Mouse (Mus musculus) MEL (cell line): ENCODE results near the gene Sec11a. TPM values are rescaled to one million over a fixed set of nuclear protein-coding genes. Genes with fewer than 3 reads are reported as not detected.

Experiments
- DNase-seq: peaks from one replicate; pipeline ENCODE4 v3.0.0; 2011; ENCODE audit warnings: low read depth, low spot score
- H3K27ac ChIP-seq: 2 replicates; pipeline ENCODE4 v1.5.1; 2012; ENCODE audit warnings: low read depth, mild to moderate bottlenecking, control low read depth, low read length, moderate library complexity; ENCODE audit not compliant: control insufficient read depth
- H3K27me3 ChIP-seq, 2 experiments: fragments of 150-350 bp in 1 of 2; sonication (generic) in 1 of 2; 2 replicates each; pipeline ENCODE4 v1.6.1; 2012; ENCODE audit warnings: low read length in 2 of 2, mild to moderate bottlenecking in 2 of 2, improper control_type of control experiment in 1 of 2, moderate library complexity in 1 of 2; ENCODE audit not compliant: insufficient read depth in 2 of 2, control insufficient read depth in 1 of 2
- H3K36me3 ChIP-seq, 2 experiments: 2 replicates each; pipeline ENCODE4 v1.6.1; 2012 to 2014; ENCODE audit warnings: low read length in 2 of 2, improper control_type of control experiment in 1 of 2, inconsistent platforms in 1 of 2, mild to moderate bottlenecking in 1 of 2; ENCODE audit not compliant: insufficient read depth in 2 of 2, control insufficient read depth in 1 of 2
- H3K4me1 ChIP-seq, 2 experiments: fragments of 150-350 bp in 1 of 2; sonication (generic) in 1 of 2; 2 replicates each; pipeline ENCODE4 v1.6.1; 2012; ENCODE audit warnings: low read length in 2 of 2, improper control_type of control experiment in 1 of 2, mild to moderate bottlenecking in 1 of 2; ENCODE audit not compliant: insufficient read depth in 2 of 2, control insufficient read depth in 1 of 2
- H3K4me3 ChIP-seq, 2 experiments: fragments of 150-350 bp in 1 of 2; sonication (generic) in 1 of 2; 2 replicates each; pipeline ENCODE4 v1.5.1; 2012; ENCODE audit warnings: low read depth in 2 of 2, low read length in 2 of 2, mild to moderate bottlenecking in 2 of 2, moderate library complexity in 2 of 2, control low read depth in 1 of 2, improper control_type of control experiment in 1 of 2; ENCODE audit not compliant: control insufficient read depth in 1 of 2, insufficient read depth in 1 of 2
- H3K79me2 ChIP-seq: 2 replicates; pipeline ENCODE4 v1.6.1; 2012; ENCODE audit warnings: mild to moderate bottlenecking, low read length, moderate library complexity; ENCODE audit not compliant: control insufficient read depth, poor library complexity, insufficient read depth
- H3K9ac ChIP-seq: 2 replicates; pipeline ENCODE4 v1.6.1; 2012; ENCODE audit warnings: low read depth, mild to moderate bottlenecking, control low read depth, low read length, moderate library complexity; ENCODE audit not compliant: control insufficient read depth, poor library complexity, severe bottlenecking
- H3K9me3 ChIP-seq: fragments of 150-350 bp; sonication (generic); replicated peaks from 2 replicates; pipeline ENCODE4 v1.6.1; 2012; ENCODE audit warnings: mild to moderate bottlenecking, low read length, improper control_type of control experiment, moderate library complexity; ENCODE audit not compliant: insufficient read depth
- BHLHE40 ChIP-seq: IDR thresholded peaks from 2 replicates; pipeline ENCODE4 v1.6.1; 2012; ENCODE audit warnings: low read depth, mild to moderate bottlenecking, inconsistent platforms, low read length, improper control_type of control experiment, borderline replicate concordance
- CHD2 ChIP-seq: IDR thresholded peaks from 2 replicates; pipeline ENCODE4 v1.6.1; 2011; ENCODE audit warnings: low read length, improper control_type of control experiment
- GATA1 ChIP-seq: IDR thresholded peaks from 2 replicates; pipeline ENCODE4 v1.6.1; 2011; ENCODE audit warnings: low read depth, low read length, improper control_type of control experiment
- HCFC1 ChIP-seq: IDR thresholded peaks from 2 replicates; pipeline ENCODE4 v1.6.1; 2012; ENCODE audit warnings: low read depth, mild to moderate bottlenecking, inconsistent platforms, low read length, improper control_type of control experiment, moderate library complexity
- JUND ChIP-seq: IDR thresholded peaks from 2 replicates; pipeline ENCODE4 v1.6.1; 2011; ENCODE audit warnings: low read depth, mild to moderate bottlenecking, improper control_type of control experiment, low read length
- MAFK ChIP-seq: IDR thresholded peaks from 2 replicates; pipeline ENCODE4 v1.6.1; 2011; ENCODE audit warnings: low read depth, mild to moderate bottlenecking, low read length, improper control_type of control experiment, borderline replicate concordance
- MAZ ChIP-seq: IDR thresholded peaks from 2 replicates; pipeline ENCODE4 v1.6.1; 2012; ENCODE audit warnings: low read depth, mild to moderate bottlenecking, inconsistent platforms, low read length, improper control_type of control experiment
- MEF2A ChIP-seq: IDR thresholded peaks from 2 replicates; pipeline ENCODE4 v1.6.1; 2014; ENCODE audit warnings: low read depth, mild to moderate bottlenecking, inconsistent platforms, low read length, improper control_type of control experiment; ENCODE audit not compliant: poor library complexity, insufficient replicate concordance, severe bottlenecking; ENCODE audit errors: extremely low read depth
- MYB ChIP-seq: IDR thresholded peaks from 2 replicates; pipeline ENCODE4 v1.6.1; 2011; ENCODE audit warnings: mild to moderate bottlenecking, low read depth, low read length, improper control_type of control experiment
- MYC ChIP-seq: IDR thresholded peaks from 2 replicates; pipeline ENCODE4 v1.6.1; 2011; ENCODE audit warnings: low read depth, mild to moderate bottlenecking, low read length, improper control_type of control experiment, moderate library complexity
- POLR2A ChIP-seq, 2 experiments: IDR thresholded peaks; 2 replicates each; pipeline ENCODE4 v1.6.1; 2011 to 2012; ENCODE audit warnings: low read length in 2 of 2, mild to moderate bottlenecking in 2 of 2, control low read depth in 1 of 2, improper control_type of control experiment in 1 of 2, low read depth in 1 of 2, moderate library complexity in 1 of 2; ENCODE audit not compliant: control insufficient read depth in 1 of 2, insufficient read depth in 1 of 2, poor library complexity in 1 of 2
- POLR2AphosphoS5 ChIP-seq: IDR thresholded peaks from 2 replicates; pipeline ENCODE4 v1.6.1; 2012; ENCODE audit warnings: low read depth, borderline replicate concordance, mild to moderate bottlenecking, inconsistent platforms, low read length, moderate library complexity, mixed read lengths
- UBTF ChIP-seq: IDR thresholded peaks from 2 replicates; pipeline ENCODE4 v1.6.1; 2012; ENCODE audit warnings: low read depth, mild to moderate bottlenecking, inconsistent platforms, low read length, improper control_type of control experiment, moderate library complexity, borderline replicate concordance; ENCODE audit not compliant: insufficient read depth
- USF1 ChIP-seq: IDR thresholded peaks from 2 replicates; pipeline ENCODE4 v1.6.1; 2014; ENCODE audit warnings: low read depth, mild to moderate bottlenecking, inconsistent platforms, low read length, improper control_type of control experiment, moderate library complexity
- ZC3H11A ChIP-seq: IDR thresholded peaks from 2 replicates; pipeline ENCODE4 v1.6.1; 2012; ENCODE audit warnings: low read depth, mild to moderate bottlenecking, inconsistent platforms, low read length, improper control_type of control experiment
- ZKSCAN1 ChIP-seq: IDR thresholded peaks from 2 replicates; pipeline ENCODE4 v1.6.1; 2012; ENCODE audit warnings: low read depth, mild to moderate bottlenecking, inconsistent platforms, low read length, improper control_type of control experiment, moderate library complexity
- ZMIZ1 ChIP-seq: IDR thresholded peaks from 2 replicates; pipeline ENCODE4 v1.6.1; 2012; ENCODE audit warnings: low read depth, mild to moderate bottlenecking, inconsistent platforms, low read length, improper control_type of control experiment, moderate library complexity
- polyA plus RNA-seq, 2 experiments: library from polyadenylated mRNA; stranded (reverse) in 1 of 2; unstranded in 1 of 2; fragments of >175 nt in 1 of 2; fragments of >200 nt in 1 of 2; gene quantifications; 2 replicates each; pipeline versions ENCODE4 v1.2.1 to v1.2.4; 2012; ENCODE audit warnings: low replicate concordance in 2 of 2, low read depth in 1 of 2; ENCODE audit not compliant: insufficient read length in 2 of 2, insufficient read depth in 1 of 2, missing spikeins in 1 of 2
- total RNA-seq: library from RNA; depleted of rRNA; stranded (reverse); fragments of 300-350 nt; gene quantifications from 2 replicates; pipeline ENCODE4 v1.2.3, GENCODE M21; 2012

The Sec11a gene
- total and polyA plus RNA-seq, 3 experiments: 114 to 144 TPM; not detected in 1

- Histone ChIP-seq H3K79me2 (peaks cover 16% of the 10 kb centered on the region), H3K27ac (no peak overlapping the region), H3K27me3 (no peaks in the 10 kb centered on the region)
- no peak for TF ChIP-seq MAZ
- no peak for TF ChIP-seq MYB
- TF ChIP-seq MYC: no peak
- no peak for TF ChIP-seq POLR2A (IDR thresholded peaks at IDR 0.05; ENCODE audit: control insufficient read depth in 1 of 2, insufficient read depth in 1 of 2, low read depth in 1 of 2, low read length in 2 of 2, poor library complexity in 1 of 2)
- TF ChIP-seq UBTF: no peak
- TF ChIP-seq ZKSCAN1: no peak
- no peak for TF ChIP-seq ZMIZ1
- no peak for TF ChIP-seq JUND
- no peak for TF ChIP-seq ZC3H11A
- TF ChIP-seq MAFK: no peak
- TF ChIP-seq MEF2A: no peak
- TF ChIP-seq HCFC1: no peak
- TF ChIP-seq GATA1: no peak
- TF ChIP-seq, all 39 proteins: peak for 0
- DNase-seq: no peak
- Histone ChIP-seq H3K36me3 (peaks cover 9 to 12% of the 10 kb centered on the region in 2 experiments; a peak in 3 of 4 replicates), H3K9me3 (no peaks in the 10 kb centered on the region), H3K9ac (no peak overlapping the region), H3K4me3 (no peak overlapping the region), H3K4me1 (0 out of 4 replicates have a peak, but pooled peaks cover 0 to 9% of the 10 kb centered on the region in 2 experiments)
Observed at GRCm38 (mm10) chr7:80897721-80898120, 49.9 kb downstream of the Sec11a start.

- TF ChIP-seq HCFC1: no peak
- TF ChIP-seq CHD2: no peak
- TF ChIP-seq BHLHE40: no peak
- TF ChIP-seq USF1: no peak
- TF ChIP-seq ZKSCAN1: no peak
- no peak for TF ChIP-seq POLR2AphosphoS5
- no peak for TF ChIP-seq JUND
- no peak for TF ChIP-seq ZC3H11A
- TF ChIP-seq, all 39 proteins: peak for 0
- Histone ChIP-seq H3K9ac (no peak overlapping the region), H3K27me3 (no peaks in the 10 kb centered on the region), H3K4me3 (no peak overlapping the region), H3K9me3 (no peaks in the 10 kb centered on the region), H3K36me3 (peaks cover 9 to 12% of the 10 kb centered on the region in 2 experiments; a peak in 3 of 4 replicates), H3K4me1 (0 out of 4 replicates have a peak, but pooled peaks cover 0 to 9% of the 10 kb centered on the region in 2 experiments), H3K79me2 (peaks cover 16% of the 10 kb centered on the region), H3K27ac (no peak overlapping the region)
- DNase-seq: no peak
Observed at GRCm38 (mm10) chr7:80897134-80897533, 50.4 kb downstream of the Sec11a start.
